Mouse (Mus musculus): ENCODE measurements at regions not wholly inside any gene's neighbourhood (a gene's known extent, or its start where the extent isn't known, plus 50 kb on each side); places are given as distances from the start of the nearest gene placed in this dataset.

DNA sequence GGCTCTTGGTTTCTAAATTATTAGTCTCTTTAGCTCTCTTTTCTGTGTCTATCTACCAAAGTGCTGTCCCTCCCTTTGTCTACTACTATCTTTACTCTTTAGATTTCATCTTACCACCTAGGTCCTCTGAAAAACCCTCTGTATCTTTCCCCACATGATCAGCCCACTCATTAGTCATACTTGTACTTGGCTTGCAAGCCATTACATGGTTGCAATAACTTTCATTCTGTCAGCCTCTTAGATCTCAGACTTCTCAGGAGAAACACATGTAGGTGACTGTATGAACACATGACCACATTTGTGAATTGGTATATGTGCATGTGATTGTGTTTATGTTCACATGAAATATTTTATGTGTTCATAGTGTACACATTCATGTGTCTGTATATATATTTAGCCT is 83.3 kb upstream of the Agbl1 start:
- no peak for DNase-seq (ENCODE audit: low spot score)

DNA sequence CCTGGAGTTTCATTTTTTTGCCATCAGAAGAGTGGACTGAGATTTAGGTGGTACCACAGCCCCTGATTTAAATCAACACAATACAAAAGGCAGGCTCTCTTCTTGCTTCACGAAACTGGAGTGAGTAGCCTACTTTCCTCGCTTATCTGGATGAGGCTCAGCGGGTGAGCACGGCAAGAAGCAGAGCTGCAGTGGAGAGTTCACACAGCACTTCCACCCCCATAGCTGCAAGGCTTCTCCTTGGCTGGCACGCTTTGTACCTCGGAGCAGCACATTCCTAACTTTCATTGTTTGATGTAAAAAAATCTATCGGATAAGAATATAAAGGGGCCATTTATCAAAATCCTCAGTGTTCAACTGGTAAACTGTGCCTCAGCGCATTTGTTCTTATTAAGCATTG is 72.8 kb upstream of the Agbl1 start:
- no peak for DNase-seq (ENCODE audit: low spot score)

DNA sequence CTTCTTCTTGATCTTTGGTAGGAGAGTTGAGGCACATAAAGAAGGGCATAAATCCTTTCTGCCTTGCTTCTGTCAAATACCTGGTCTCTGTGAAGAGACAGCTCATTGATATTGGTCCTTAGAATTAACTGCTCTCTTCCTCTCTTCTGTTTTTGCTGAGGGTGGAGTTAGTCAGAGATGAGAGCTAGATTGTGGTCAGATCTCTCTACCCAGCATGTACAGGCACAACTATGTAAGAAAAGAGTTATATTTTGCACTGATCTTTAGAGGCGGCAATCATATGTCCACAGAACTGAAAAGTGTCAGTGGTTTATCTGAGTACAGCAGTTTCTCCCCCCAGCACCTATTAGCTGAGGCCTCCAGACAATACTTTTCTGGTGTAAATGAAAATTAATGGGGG is 65.5 kb upstream of the Agbl1 start:
- DNase-seq (ENCODE audit: low spot score), result no peak

GRCm38 (mm10) chr7:76164735-76165630 is 64.7 kb upstream of the Agbl1 start:
- no peak for DNase-seq (ENCODE audit: low spot score)

DNA sequence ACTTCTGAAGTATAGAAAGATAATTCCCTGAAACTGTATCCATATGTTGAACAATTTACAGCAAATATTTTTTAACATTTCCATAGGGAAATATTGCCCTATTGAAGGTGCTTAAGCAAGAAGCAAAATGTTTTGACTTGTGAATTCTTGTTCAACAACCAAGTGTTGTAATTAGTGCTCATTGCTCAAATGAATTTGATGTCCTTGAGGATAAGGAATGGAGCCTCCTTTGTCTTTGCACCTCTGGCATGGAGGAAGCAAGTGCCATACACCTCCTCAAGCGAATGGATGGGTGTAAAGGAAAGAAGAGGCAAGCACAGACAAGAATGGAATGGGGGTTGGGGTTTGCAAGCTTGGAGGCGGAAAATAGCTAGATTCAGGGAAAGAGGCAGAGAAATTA is 59.2 kb upstream of the Agbl1 start:
- no peak for DNase-seq (ENCODE audit: low spot score)

- no peak for DNase-seq (ENCODE audit: low spot score)
These were observed 53.5 kb upstream of the Agbl1 start for GRCm38 (mm10) chr7:76176235-76176634.

DNA sequence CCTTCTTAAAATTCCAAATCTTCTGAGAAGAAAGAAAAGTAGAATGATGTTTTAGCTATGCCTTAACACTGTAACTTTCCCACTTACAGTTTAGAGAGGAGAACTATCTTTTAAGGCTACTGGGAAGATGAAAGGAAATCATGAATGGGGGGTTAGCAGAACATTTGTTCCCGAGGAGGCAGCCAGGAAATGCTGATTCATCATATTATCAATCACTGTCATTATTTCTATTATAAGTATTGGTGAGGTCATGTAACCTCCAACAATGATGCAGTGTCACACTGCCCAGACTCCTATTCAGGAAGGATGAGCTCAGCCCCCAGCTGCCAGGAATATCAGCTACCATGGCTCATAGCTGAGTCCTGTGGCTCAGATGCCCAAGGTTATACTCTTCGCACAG is 52.3 kb upstream of the Agbl1 start:
- DNase-seq (ENCODE audit: low spot score), result no peak
